Mouse (Mus musculus) G1E-ER4 (cell line): ENCODE data around the gene Macf1. TPM values are rescaled to one million over a fixed set of nuclear protein-coding genes. Genes with fewer than 3 reads are reported as not detected.

ENCODE experiments used
- GATA1 ChIP-seq: IDR thresholded peaks from one replicate; pipeline ENCODE4 v1.8.0; 2012; ENCODE audit warnings: low read length, inconsistent platforms
- polyA plus RNA-seq: library from polyadenylated mRNA; stranded (reverse); fragments of >175 nt; gene quantifications from 2 replicates; pipeline ENCODE4 v1.2.3, GENCODE M21; 2012

Gene Macf1
- polyA plus RNA-seq, 1 experiment, result 55.4 TPM

GRCm38 (mm10) chr4:123422828-123423227 is 261.3 kb downstream of the Macf1 start:
- TF ChIP-seq GATA1, result peak; percentile 44

GRCm38 (mm10) chr4:123418032-123418431 is 266.1 kb downstream of the Macf1 start:
- TF ChIP-seq GATA1, result peak; percentile 34

GRCm38 (mm10) chr4:123417478-123417877 is 266.7 kb downstream of the Macf1 start:
- no peak for TF ChIP-seq GATA1

- TF ChIP-seq GATA1, result no peak
Observed at GRCm38 (mm10) chr4:123416829-123417228, 267.3 kb downstream of the Macf1 start.

DNA sequence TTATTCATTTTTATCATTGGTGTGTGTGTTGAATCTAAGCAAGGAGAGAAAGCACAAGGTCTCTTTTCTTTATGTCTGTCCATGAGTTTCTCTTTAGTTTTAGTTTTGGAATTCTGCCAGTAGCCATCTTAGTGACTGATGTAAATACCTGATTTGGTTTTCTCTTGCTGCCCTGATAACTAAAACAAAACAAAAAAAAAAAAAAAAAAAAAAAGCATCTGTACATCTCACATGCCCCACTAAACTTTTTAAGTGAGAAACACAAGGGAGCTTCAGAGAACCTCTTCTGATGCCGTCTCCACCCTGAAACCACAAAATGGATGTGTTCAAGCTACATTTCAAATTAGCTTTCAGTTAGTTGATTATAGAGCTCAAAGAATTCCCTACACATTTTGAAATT is 268.6 kb downstream of the Macf1 start:
- TF ChIP-seq GATA1, result no peak

DNA sequence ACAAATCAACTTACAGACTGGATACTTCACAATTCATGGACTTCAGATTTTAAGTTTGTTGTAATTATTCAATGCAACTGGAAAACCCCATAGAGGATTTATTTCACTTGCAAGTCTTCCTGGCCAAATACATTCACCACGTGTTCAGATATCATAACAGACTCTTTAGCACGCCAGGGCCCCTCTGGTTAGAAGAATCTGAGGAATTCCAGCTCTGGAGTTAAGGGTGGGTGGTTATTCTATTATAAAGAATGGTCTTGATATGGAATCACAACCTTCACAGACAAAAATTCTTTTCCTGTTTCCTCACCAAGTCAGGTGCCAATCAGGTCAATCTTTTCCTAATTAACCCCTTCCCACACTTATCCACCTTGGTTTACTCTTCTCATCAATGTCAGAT is 270.3 kb downstream of the Macf1 start:
- no peak for TF ChIP-seq GATA1

- no peak for TF ChIP-seq GATA1
Observed at GRCm38 (mm10) chr4:123412981-123413380, 271.2 kb downstream of the Macf1 start.

DNA sequence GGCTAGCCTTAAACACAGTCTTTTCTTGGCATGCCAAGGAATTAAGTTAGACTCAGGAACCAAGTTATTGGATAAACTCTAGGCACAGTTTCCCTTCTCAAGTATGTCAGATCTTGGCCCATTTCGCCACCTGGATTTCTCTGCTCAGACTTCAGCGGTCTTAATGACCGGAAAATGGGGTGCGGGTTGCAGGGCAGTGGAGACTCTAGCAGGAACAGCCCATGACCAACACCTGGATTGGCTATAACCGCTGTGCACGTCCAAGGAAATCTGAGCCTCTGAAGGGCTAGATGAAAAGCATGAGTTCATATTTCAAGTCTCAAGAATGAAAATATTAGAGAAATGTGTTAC is 271.7 kb downstream of the Macf1 start:
- TF ChIP-seq GATA1, result no peak

DNA sequence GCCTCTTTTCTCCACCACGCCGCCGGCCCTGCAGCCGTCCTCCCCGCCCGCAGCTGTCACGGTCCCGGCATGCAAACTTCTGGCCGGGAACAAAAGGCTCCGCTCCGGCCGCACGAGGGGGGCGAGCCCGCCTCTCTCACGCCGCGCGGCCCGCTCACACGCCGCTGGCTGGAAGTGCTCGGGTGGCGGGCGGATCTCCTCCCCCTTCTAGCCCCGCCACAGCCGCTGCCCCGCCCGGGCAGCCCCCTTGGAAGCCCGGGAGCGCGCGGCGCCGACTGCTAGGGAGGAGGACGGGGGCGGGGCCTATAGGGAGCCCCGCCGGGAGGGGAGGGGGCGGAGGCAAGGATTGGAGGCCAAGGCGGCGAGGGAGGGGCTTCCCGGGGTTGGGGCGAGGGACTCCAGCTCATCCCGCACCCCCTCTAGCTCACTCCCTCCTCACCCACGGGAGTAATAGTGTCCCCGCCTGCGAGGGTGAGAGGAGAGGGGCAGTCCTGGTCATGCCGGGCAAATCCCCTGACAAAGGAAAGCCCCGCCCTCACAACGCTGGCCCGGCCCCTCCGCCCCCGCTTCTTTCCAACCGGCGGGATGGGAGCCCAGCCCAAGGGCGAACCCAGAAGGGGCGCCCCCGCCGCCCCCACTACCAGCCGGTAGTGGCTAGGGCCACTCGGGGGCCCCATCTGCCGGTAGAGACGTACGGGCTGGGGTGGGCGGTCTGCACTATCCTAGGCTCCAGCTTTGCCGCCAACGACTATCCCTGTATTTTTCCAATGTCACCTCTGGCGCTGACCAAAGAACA is 272.2 kb downstream of the Macf1 start:
- TF ChIP-seq GATA1, result no peak

DNA sequence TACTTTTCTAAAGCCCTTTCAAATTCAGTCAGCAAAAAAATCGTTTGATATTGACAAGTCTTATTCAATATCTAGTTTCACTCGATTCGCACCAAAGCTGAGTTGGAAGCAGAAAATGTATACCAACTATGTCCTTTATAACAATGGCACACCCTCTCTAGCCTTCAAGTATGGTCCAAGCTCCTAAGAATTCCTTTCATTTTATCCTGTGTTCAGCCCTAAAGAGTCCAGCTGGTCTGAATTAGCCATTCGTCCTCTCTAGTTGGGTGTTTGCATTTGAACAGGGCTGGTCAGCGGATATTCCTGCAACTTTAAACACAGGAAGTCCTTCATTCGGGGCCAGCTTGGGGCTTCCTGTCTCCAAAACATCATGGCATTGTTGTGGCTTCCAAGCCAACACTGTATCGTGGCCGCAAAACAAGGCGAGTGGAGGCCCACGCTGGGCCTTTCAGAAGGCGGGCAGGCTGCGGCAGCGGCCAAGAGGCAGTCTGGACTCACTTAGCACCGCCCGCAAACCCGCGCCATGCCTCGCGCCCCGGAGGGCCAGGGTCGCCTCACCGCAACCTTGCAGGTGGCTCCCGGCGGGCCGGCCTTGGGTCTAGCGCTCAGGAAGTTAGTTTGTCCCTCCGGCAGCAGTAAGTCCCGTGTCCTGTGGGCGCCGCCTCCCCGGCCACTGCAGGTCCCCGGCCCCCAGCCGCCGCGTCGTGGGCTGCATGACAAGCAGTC is 273.0 kb downstream of the Macf1 start:
- TF ChIP-seq GATA1, result no peak

DNA sequence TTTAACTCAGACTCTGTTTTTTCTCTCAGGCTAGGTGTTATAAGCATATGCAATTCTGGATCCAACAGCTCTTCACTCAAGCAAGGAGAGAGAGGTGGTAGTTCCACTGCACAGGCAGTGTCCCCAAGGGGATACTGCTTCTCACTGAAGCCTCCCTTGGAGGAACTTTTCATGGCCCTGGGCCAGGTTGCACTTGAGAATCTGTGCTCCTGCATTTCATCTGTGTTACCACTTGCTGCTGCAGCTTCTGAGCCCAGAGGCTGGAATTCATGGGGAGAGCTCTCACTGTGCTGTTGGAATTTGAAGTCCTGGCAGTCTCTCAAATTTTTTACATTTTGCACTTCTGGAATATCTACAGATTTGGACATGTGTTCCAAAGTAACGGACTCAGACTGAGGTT is 274.4 kb downstream of the Macf1 start:
- TF ChIP-seq GATA1, result no peak

- no peak for TF ChIP-seq GATA1
Observed at GRCm38 (mm10) chr4:123409034-123409692, 275.0 kb downstream of the Macf1 start.

DNA sequence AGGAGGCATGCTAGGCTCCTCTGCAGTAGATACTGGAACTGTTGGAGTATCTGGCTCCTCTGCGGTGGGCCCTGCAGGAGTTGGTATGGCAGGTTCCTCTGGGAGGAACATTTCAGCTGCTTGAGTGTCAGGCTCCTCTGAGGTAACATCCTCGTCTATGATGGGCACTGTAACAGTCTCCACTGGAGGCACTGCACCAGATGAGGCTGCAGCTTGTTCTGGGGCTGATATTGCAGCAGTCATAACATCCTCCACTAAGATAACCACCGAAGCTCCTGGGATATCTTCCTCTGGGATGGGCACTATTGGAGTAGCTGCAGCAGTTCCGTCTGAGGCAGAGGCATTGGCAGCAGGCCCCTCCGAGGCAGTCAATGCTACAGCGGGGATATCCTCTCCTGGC is 276.4 kb downstream of the Macf1 start:
- no peak for TF ChIP-seq GATA1

DNA sequence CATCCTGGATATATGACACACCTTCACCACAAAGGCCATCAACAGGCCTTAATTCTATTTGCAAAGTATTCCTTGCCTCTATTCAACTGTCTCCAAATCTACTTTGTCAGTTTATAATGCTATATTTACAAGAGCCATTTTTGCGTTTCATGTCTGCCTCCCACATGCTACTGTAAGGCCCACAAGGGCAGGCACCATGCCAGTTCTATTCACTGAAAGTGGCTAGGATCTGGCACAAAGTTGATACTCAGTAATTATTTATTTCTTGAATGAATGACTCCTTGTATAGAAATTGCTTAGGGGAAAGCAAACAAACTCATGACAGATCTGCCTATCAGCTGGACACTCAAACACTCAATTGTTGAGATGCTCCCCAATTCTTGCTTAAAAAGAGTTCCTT is 280.1 kb downstream of the Macf1 start:
- no peak for TF ChIP-seq GATA1

DNA sequence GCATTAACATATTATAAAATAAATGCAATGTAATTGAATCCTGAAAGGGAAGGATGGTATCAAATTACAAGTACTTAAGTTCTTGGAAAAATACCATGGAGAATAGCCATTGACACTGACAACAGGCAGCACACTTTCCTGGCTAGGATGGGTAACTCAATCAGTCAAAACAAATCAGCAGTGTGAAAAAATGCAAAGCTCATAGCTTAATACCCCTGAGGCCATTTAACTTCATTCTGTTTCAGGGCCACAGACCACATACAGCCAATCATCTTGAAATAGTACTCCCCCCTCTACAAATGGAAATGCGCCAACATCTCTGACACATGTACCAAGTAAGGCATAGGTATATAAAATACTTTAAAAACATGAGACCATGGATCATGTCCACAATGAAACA is 281.9 kb downstream of the Macf1 start:
- TF ChIP-seq GATA1, result no peak

DNA sequence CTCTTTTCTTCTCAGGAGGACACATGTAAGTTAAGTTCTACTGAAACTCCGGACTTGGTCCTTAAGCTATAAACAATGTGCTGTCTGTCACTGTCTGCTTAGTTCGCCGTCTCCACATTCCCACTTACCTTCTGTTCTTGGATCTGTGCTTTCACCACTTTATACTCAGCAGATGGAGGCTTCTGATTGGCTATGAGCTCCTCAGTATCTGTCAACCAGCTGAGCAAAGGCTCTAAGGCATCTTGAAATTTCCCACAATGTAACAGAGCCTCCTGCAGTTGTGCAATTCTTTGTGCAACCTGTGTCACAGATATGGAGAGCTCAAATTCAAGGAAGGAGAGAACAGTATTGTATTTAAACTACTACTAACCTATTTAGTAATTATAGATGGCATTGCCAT is 282.9 kb downstream of the Macf1 start:
- no peak for TF ChIP-seq GATA1
